9 mouse cellular contexts compared by ENCODE assay signal in the genomic region with DNA sequence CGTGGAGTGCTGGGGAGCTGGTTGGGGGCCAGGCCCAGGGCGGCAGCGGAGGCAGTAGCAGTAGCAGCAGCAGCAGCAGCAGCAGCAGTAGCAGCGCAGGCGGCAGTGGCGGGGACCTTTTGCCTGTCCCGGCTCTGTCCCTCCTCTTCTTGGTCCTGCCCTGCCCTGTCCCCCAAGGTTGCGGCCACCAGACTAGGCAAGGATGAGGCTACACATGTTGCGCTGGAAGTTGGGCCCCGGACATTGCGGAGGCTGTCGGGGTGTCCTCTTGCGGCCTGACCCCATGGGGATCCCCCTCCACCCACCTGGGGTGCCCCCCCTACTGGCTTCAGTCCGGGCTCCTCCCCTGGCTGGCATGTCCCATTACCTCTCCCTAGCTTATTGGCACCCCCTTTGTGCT. TPM values are rescaled to one million over a fixed set of nuclear protein-coding genes. Genes with fewer than 3 reads are reported as not detected.
DNase-seq lines count a peak whose midpoint lies in the region; ATAC-seq and TF ChIP-seq lines count a peak whose summit lies in the region.
"Had no signal": no experiment of that assay in that cellular context is flagged by ENCODE, and none has a peak within 500 bp of the region (broad histone marks: within the 10 kb centered on the region; RNA-seq: fewer than 3 reads in every experiment).

No protein-coding gene starts in this region.

- peaks cover 59% of the 10 kb centered on the region for H3K4me1 ChIP-seq in heart, embryonic 13.5 days
- H3K4me1 ChIP-seq in embryonic facial prominence, embryonic 12.5 days: peaks cover 50% of the 10 kb centered on the region
- peaks cover 67% of the 10 kb centered on the region for H3K4me1 ChIP-seq in hindbrain, embryonic 13.5 days (replicated peaks)

- H3K9ac ChIP-seq in heart, embryonic 13.5 days: peak overlapping the region; percentile 77
- peak overlapping the region; percentile 10 for H3K9ac ChIP-seq in embryonic facial prominence, embryonic 12.5 days
- H3K9ac ChIP-seq in hindbrain, embryonic 13.5 days: peak overlapping the region; percentile 81

- H3K36me3 ChIP-seq in heart, embryonic 13.5 days: peaks cover 10% of the 10 kb centered on the region
- H3K36me3 ChIP-seq in embryonic facial prominence, embryonic 12.5 days: peaks cover 7% of the 10 kb centered on the region
- peaks cover 7% of the 10 kb centered on the region for H3K36me3 ChIP-seq in hindbrain, embryonic 13.5 days
- H3K36me3 ChIP-seq in myocyte (ENCODE audit: control insufficient read depth, insufficient read depth): no peaks in the 10 kb centered on the region

- peaks cover 20% of the 10 kb centered on the region for H3K79me2 ChIP-seq in myocyte (ENCODE audit: control insufficient read depth, insufficient read depth)

- no peak overlapping the region for H3ac ChIP-seq in myocyte (ENCODE audit: control insufficient read depth, insufficient read length)

- no peak for DNase-seq in heart, postnatal 10 days
- no peak for DNase-seq in right cerebral cortex, adult 2 months (ENCODE audit: low spot score in 2 of 2)
- DNase-seq in left cerebral cortex, postnatal 36 days (ENCODE audit: low spot score in 2 of 2): no peak
- DNase-seq in MN1 (ENCODE audit: low spot score): no peak

- H3K4me2 ChIP-seq in heart, embryonic 13.5 days: peak overlapping the region; percentile 67
- H3K4me2 ChIP-seq in embryonic facial prominence, embryonic 12.5 days (replicated peaks): peak overlapping the region; percentile 65
- H3K4me2 ChIP-seq in hindbrain, embryonic 13.5 days: peak overlapping the region; percentile 72
- H3K4me2 ChIP-seq in myocyte (ENCODE audit: low read depth): no peak overlapping the region

- ATAC-seq in heart, embryonic 13.5 days (ENCODE audit: extremely low read depth, insufficient number of reproducible peaks, low FRiP score, low TSS enrichment): no peak
- ATAC-seq in embryonic facial prominence, embryonic 12.5 days (ENCODE audit: insufficient number of reproducible peaks, insufficient read depth, low FRiP score, low TSS enrichment): no peak
- no peak for ATAC-seq in hindbrain, embryonic 13.5 days (ENCODE audit: low FRiP score)

- no peak for TF ChIP-seq POLR2A in myocyte (IDR thresholded peaks at IDR 0.05; ENCODE audit: insufficient read length, low read depth)

- H3K27ac ChIP-seq in heart, embryonic 13.5 days (replicated peaks): no peak overlapping the region
- no peak overlapping the region for H3K27ac ChIP-seq in embryonic facial prominence, embryonic 12.5 days
- peak overlapping the region; percentile 75 for H3K27ac ChIP-seq in hindbrain, embryonic 13.5 days
- H3K27ac ChIP-seq: heart, adult 2 months had no signal

- intact Hi-C loops in heart, postnatal 10 days (cut with DNase I): no loop called here
- intact Hi-C loops in left cerebral cortex, postnatal 36 days (cut with DNase I): loop anchor here (5.0 kb wide), 1 partner anchor 68 kb away; no protein-coding TSS in a partner anchor

- H3K9me3 ChIP-seq in heart, embryonic 13.5 days: no peaks in the 10 kb centered on the region
- no peaks in the 10 kb centered on the region for H3K9me3 ChIP-seq in embryonic facial prominence, embryonic 12.5 days
- no peaks in the 10 kb centered on the region for H3K9me3 ChIP-seq in hindbrain, embryonic 13.5 days

- H3K4me3 ChIP-seq in heart, embryonic 13.5 days: peak overlapping the region; percentile 44
- H3K4me3 ChIP-seq in embryonic facial prominence, embryonic 12.5 days: peak overlapping the region; percentile 32
- peak overlapping the region; percentile 48 for H3K4me3 ChIP-seq in hindbrain, embryonic 13.5 days
- H3K4me3 ChIP-seq in myocyte: no peak overlapping the region
- H3K4me3 ChIP-seq: heart, adult 2 months had no signal

- WGBS in heart, embryonic 13.5 days: 4% methylated on average over 14 of the region's 14 CpGs
- WGBS in embryonic facial prominence, embryonic 12.5 days: 1% methylated on average over 14 of the region's 14 CpGs
- WGBS in hindbrain, embryonic 13.5 days: 6% methylated on average over 14 of the region's 14 CpGs

- H3K27me3 ChIP-seq in heart, embryonic 13.5 days (replicated peaks): peaks cover 52% of the 10 kb centered on the region
- peaks cover 56% of the 10 kb centered on the region for H3K27me3 ChIP-seq in embryonic facial prominence, embryonic 12.5 days
- peaks cover 48% of the 10 kb centered on the region for H3K27me3 ChIP-seq in hindbrain, embryonic 13.5 days
- H3K27me3 ChIP-seq in myocyte (ENCODE audit: control insufficient read depth, insufficient read depth, insufficient read length): peaks cover 11% of the 10 kb centered on the region

TF ChIP-seq in myocyte, 11 proteins besides CTCF, POLR2A, EP300 and RAD21:
- TF ChIP-seq POLR2AphosphoS2 (IDR thresholded peaks at IDR 0.05; ENCODE audit: insufficient read length, low read depth) (peak; percentile 38), MYOD1 (IDR thresholded peaks at IDR 0.05; ENCODE audit: control insufficient read depth in 1 of 3, insufficient read length in 2 of 3, low read depth in 2 of 3) (no peak), CEBPB (IDR thresholded peaks at IDR 0.05; ENCODE audit: insufficient read depth, poor library complexity, severe bottlenecking) (no peak), REST (IDR thresholded peaks at IDR 0.05; ENCODE audit: insufficient read depth, insufficient read length) (no peak), MAX (IDR thresholded peaks at IDR 0.05; ENCODE audit: low read depth) (no peak), SRF (IDR thresholded peaks at IDR 0.05; ENCODE audit: control insufficient read depth, insufficient read length, low read depth) (no peak), TCF3 (IDR thresholded peaks at IDR 0.05; ENCODE audit: insufficient read length, low read depth) (no peak)

RNA-seq across cellular contexts. Expression of gene Kdelr1, which starts 2.8 kb away (rescaled TPM):
- polyA plus RNA-seq in heart, embryonic 13.5 days (2015; fragmentation: Nextera tagmentation; extraction: Ambion mirVana): 56.4 and 58.7 TPM in 2 replicates
- total RNA-seq in heart, postnatal 10 days (2021): 100 to 1,000 TPM; 121 to 128 TPM
- polyA plus RNA-seq in embryonic facial prominence, embryonic 12.5 days (2016; fragmentation: Nextera tagmentation; extraction: Ambion mirVana): 53.6 and 66.3 TPM in 2 replicates
- 40.6 and 45.7 TPM in 2 replicates for polyA plus RNA-seq in hindbrain, embryonic 13.5 days (2015; fragmentation: Nextera tagmentation; extraction: Ambion mirVana)
- 132 TPM for polyA plus RNA-seq in myocyte (2012; fragmentation: generic; extraction: Trizol)
- total RNA-seq in left cerebral cortex, postnatal 36 days (2021): 10 to 100 TPM; 71.0 to 80.0 TPM

RNA-seq across cellular contexts. Expression of gene Grin2d, which starts 8.4 kb away (rescaled TPM):
- 0.13 and 0.23 TPM in 2 replicates for polyA plus RNA-seq in heart, embryonic 13.5 days (2015; fragmentation: Nextera tagmentation; extraction: Ambion mirVana)
- total RNA-seq in heart, postnatal 10 days (2021): under 1 TPM; 0.55 to 0.77 TPM
- 0.56 and 0.64 TPM in 2 replicates for polyA plus RNA-seq in embryonic facial prominence, embryonic 12.5 days (2016; fragmentation: Nextera tagmentation; extraction: Ambion mirVana)
- 1.5 and 1.6 TPM in 2 replicates for polyA plus RNA-seq in hindbrain, embryonic 13.5 days (2015; fragmentation: Nextera tagmentation; extraction: Ambion mirVana)
- polyA plus RNA-seq in myocyte (2012; fragmentation: generic; extraction: Trizol): 0.65 TPM
- 10 to 100 TPM; 10.2 to 12.3 TPM for total RNA-seq in left cerebral cortex, postnatal 36 days (2021)

RNA-seq across cellular contexts. Expression of gene Syngr4, which starts 26.7 kb away (rescaled TPM):
- 0.90 and 1.1 TPM in 2 replicates for polyA plus RNA-seq in heart, embryonic 13.5 days (2015; fragmentation: Nextera tagmentation; extraction: Ambion mirVana)
- total RNA-seq in heart, postnatal 10 days (2021): under 1 TPM in 1 of 2 experiments, not detected in 1; 0.37 TPM
- 0.33 and 0.82 TPM in 2 replicates for polyA plus RNA-seq in embryonic facial prominence, embryonic 12.5 days (2016; fragmentation: Nextera tagmentation; extraction: Ambion mirVana)
- 0.17 and 0.36 TPM in 2 replicates for polyA plus RNA-seq in hindbrain, embryonic 13.5 days (2015; fragmentation: Nextera tagmentation; extraction: Ambion mirVana)
- 0.23 TPM for polyA plus RNA-seq in myocyte (2012; fragmentation: generic; extraction: Trizol)
- total RNA-seq in left cerebral cortex, postnatal 36 days (2021): not detected
- total RNA-seq: heart, adult 2 months had no signal

RNA-seq across cellular contexts. Expression of gene Tmem143, which starts 27.0 kb away (rescaled TPM):
- polyA plus RNA-seq in heart, embryonic 13.5 days (2015; fragmentation: Nextera tagmentation; extraction: Ambion mirVana): 5.8 and 6.8 TPM in 2 replicates
- total RNA-seq in heart, postnatal 10 days (2021): 10 to 100 TPM; 56.8 to 58.7 TPM
- 5.7 and 6.5 TPM in 2 replicates for polyA plus RNA-seq in embryonic facial prominence, embryonic 12.5 days (2016; fragmentation: Nextera tagmentation; extraction: Ambion mirVana)
- polyA plus RNA-seq in hindbrain, embryonic 13.5 days (2015; fragmentation: Nextera tagmentation; extraction: Ambion mirVana): 6.2 and 6.6 TPM in 2 replicates
- 26.9 TPM for polyA plus RNA-seq in myocyte (2012; fragmentation: generic; extraction: Trizol)
- total RNA-seq in left cerebral cortex, postnatal 36 days (2021): 10 to 100 TPM; 21.8 to 22.0 TPM

RNA-seq across cellular contexts. Expression of gene Grwd1, which starts 39.0 kb away (rescaled TPM):
- polyA plus RNA-seq in heart, embryonic 13.5 days (2015; fragmentation: Nextera tagmentation; extraction: Ambion mirVana): 41.9 and 44.1 TPM in 2 replicates
- total RNA-seq in heart, postnatal 10 days (2021): 10 to 100 TPM; 14.6 to 17.1 TPM
- 75.6 and 76.3 TPM in 2 replicates for polyA plus RNA-seq in embryonic facial prominence, embryonic 12.5 days (2016; fragmentation: Nextera tagmentation; extraction: Ambion mirVana)
- 37.5 and 40.3 TPM in 2 replicates for polyA plus RNA-seq in hindbrain, embryonic 13.5 days (2015; fragmentation: Nextera tagmentation; extraction: Ambion mirVana)
- 36.2 TPM for polyA plus RNA-seq in myocyte (2012; fragmentation: generic; extraction: Trizol)
- total RNA-seq in left cerebral cortex, postnatal 36 days (2021): 10 to 100 TPM; 19.5 to 21.0 TPM

Comparison
In these comparisons a context has a peak if more than half of its experiments do, and no peak if none do; other contexts are left out.
1. H3K9ac ChIP-seq: peak in every context shown above with its lines; median percentile 81 in hindbrain, embryonic 13.5 days; 77 in heart, embryonic 13.5 days; 10 in embryonic facial prominence, embryonic 12.5 days.